Mouse (Mus musculus) heart, postnatal 0 days (tissue): ENCODE data around the gene Shisa7.

Experiments used
- CTCF ChIP-seq: IDR thresholded peaks from 2 replicates; pipeline ENCODE4 v1.5.1; 2016; ENCODE audit warnings: antibody characterized with exemption, control low read depth, low read depth
- EP300 ChIP-seq: IDR thresholded peaks from 2 replicates; pipeline ENCODE4 v1.6.1; 2016; ENCODE audit warnings: antibody characterized with exemption, low read depth

DNA sequence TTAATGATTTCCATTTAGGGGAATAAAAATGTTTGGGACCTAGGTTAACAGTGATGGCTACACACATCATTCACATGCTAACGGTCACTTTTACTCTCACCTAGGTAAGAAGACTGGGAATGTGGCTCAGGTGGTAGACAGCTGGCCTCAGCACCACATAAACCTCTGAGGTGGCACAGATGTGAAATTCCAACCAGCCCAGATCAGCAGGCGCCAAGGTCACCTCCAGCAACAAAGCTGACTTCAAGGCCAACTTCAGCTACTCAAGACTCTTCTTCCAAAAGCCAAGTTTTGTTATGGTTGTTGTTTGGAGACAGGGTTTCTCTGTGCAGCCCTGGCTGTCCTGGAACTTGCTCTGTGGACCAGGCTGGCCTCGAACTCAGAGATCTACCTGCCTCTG lies 9.1 kb upstream of the Shisa7 start:
- no peak for TF ChIP-seq CTCF
- TF ChIP-seq EP300: no peak
